Mouse (Mus musculus): ENCODE data around the gene Podn. TPM values are rescaled to one million over a fixed set of nuclear protein-coding genes. Genes with fewer than 3 reads are reported as not detected.
"Not testable (repeated sequence)": the region's sequence is repeated elsewhere in the genome, so short reads cannot be mapped to it uniquely, and the experiment has no call there.

The Podn gene
- polyA plus RNA-seq, 1 experiment from 2014 or later = 2.4 TPM

GRCm38 (mm10) chr4:108079762-108080161, 16.5 kb downstream of the Podn start:
- POLR2A ChIA-PET = no interaction called here
- DNase-seq (ENCODE audit: low read depth, low spot score) (no peak), ATAC-seq (no peak)
- CTCF ChIA-PET = no interaction called here
- in situ Hi-C loops (cut with MboI; ENCODE audit: low pct_unique_long_range_greater_than_20kb) = no loop called here
- H3K27me3 ChIP-seq = no peaks in the 10 kb centered on the region
- TF ChIP-seq CTCF (IDR thresholded peaks at IDR 0.05) = no peak

- in situ Hi-C loops (cut with MboI; ENCODE audit: low pct_unique_long_range_greater_than_20kb); POLR2A ChIA-PET: not testable (repeated sequence)
Measured at GRCm38 (mm10) chr4:108079191-108079590, 17.1 kb downstream of the Podn start.

GRCm38 (mm10) chr4:108077224-108077955, 18.9 kb downstream of the Podn start:
- DNase-seq (ENCODE audit: low read depth, low spot score) = no peak
- ChIA-PET CTCF (no interaction called here), POLR2A (no interaction called here)
- H3K27me3 ChIP-seq = no peaks in the 10 kb centered on the region
- in situ Hi-C loops (cut with MboI; ENCODE audit: low pct_unique_long_range_greater_than_20kb) = no loop called here
- ATAC-seq = no peak
- TF ChIP-seq CTCF (IDR thresholded peaks at IDR 0.05) = no peak

More at GRCm38 (mm10) chr4:108079191-108079590, 17.1 kb downstream of the Podn start:
- CTCF ChIA-PET; DNase-seq (ENCODE audit: low read depth, low spot score); H3K27me3 ChIP-seq; ATAC-seq: not testable (repeated sequence)

GRCm38 (mm10) chr4:108074204-108074823, 21.9 kb downstream of the Podn start:
- no peaks in the 10 kb centered on the region for H3K27me3 ChIP-seq
- in situ Hi-C loops (cut with MboI; ENCODE audit: low pct_unique_long_range_greater_than_20kb) = no loop called here
- CTCF ChIA-PET = no interaction called here
- no peak for TF ChIP-seq CTCF (IDR thresholded peaks at IDR 0.05)
- DNase-seq (ENCODE audit: low read depth, low spot score) (no peak), ATAC-seq (no peak)
- POLR2A ChIA-PET = no interaction called here

GRCm38 (mm10) chr4:108072086-108072485, 24.2 kb downstream of the Podn start:
- H3K27me3 ChIP-seq = no peaks in the 10 kb centered on the region
- in situ Hi-C loops (cut with MboI; ENCODE audit: low pct_unique_long_range_greater_than_20kb) = no loop called here
- no peak for TF ChIP-seq CTCF (IDR thresholded peaks at IDR 0.05)
- CTCF ChIA-PET = interaction anchor here (0.6 kb wide), 1 partner anchor 135 kb away, joined by 3 read pairs; no protein-coding TSS in a partner anchor
- POLR2A ChIA-PET = interaction anchor here (1.0 kb wide), 1 partner anchor 14 kb away, joined by 3 read pairs; no protein-coding TSS in a partner anchor
- DNase-seq (ENCODE audit: low read depth, low spot score) (no peak), ATAC-seq (no peak)

DNA sequence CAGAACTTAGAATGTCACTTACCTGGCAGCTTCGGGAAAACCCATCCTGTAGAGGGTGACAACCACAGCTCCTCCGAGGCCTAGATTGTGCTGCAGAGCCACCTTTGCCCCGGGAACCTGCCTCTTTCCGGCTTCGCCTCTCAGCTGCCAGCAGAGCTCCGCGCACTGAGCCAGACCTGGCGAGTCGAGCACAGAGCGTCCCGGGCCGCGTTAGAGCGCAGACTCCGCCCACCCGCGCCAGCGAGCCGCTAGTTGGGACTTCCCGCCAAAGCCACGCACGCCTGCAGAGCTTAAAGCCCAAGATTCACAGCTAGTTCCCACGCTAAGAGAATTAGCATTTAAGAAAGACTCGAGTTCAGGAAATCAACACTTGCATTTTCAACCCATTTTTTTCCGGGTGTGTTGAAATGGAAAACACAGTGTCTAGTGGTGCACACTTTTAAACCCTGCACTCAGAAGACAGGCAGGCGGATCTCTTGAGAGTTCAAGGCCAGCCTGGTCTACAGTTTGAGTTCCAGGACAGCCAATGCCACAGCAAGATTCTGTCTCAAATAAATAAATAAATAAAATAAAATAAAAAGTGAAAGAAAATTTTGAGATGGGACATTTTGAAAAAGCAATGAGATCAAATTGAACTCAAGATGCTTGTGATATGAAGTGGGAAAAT, 24.9 kb downstream of the Podn start:
- TF ChIP-seq CTCF (IDR thresholded peaks at IDR 0.05) = no peak
- H3K27me3 ChIP-seq = no peaks in the 10 kb centered on the region
- in situ Hi-C loops (cut with MboI; ENCODE audit: low pct_unique_long_range_greater_than_20kb) = no loop called here
- DNase-seq (ENCODE audit: low read depth, low spot score) = peak; percentile 58
- ChIA-PET CTCF (no interaction called here), POLR2A (interaction anchor here (1.0 kb wide), 1 partner anchor 13 kb away, joined by 3 read pairs; no protein-coding TSS in a partner anchor)
- ATAC-seq = peak; percentile 51

GRCm38 (mm10) chr4:108070723-108071122, 25.5 kb downstream of the Podn start:
- POLR2A ChIA-PET = no interaction called here
- no peaks in the 10 kb centered on the region for H3K27me3 ChIP-seq
- no peak for DNase-seq (ENCODE audit: low read depth, low spot score)
- ATAC-seq = no peak
- in situ Hi-C loops (cut with MboI; ENCODE audit: low pct_unique_long_range_greater_than_20kb) = no loop called here
- CTCF ChIA-PET = interaction anchor here (1.9 kb wide), 1 partner anchor 133 kb away, joined by 6 read pairs; no protein-coding TSS in a partner anchor
- TF ChIP-seq CTCF (IDR thresholded peaks at IDR 0.05) = no peak

GRCm38 (mm10) chr4:108070286-108070685, 26.0 kb downstream of the Podn start:
- no peaks in the 10 kb centered on the region for H3K27me3 ChIP-seq
- ATAC-seq (no peak), DNase-seq (ENCODE audit: low read depth, low spot score) (no peak)
- in situ Hi-C loops (cut with MboI; ENCODE audit: low pct_unique_long_range_greater_than_20kb) = no loop called here
- TF ChIP-seq CTCF (IDR thresholded peaks at IDR 0.05) = no peak
- CTCF ChIA-PET = interaction anchor here (1.9 kb wide), 1 partner anchor 133 kb away, joined by 6 read pairs; no protein-coding TSS in a partner anchor
- POLR2A ChIA-PET = interaction anchor here (1.2 kb wide), 1 partner anchor 18 kb away, joined by 3 read pairs; no protein-coding TSS in a partner anchor

GRCm38 (mm10) chr4:108068081-108068480, 28.2 kb downstream of the Podn start:
- CTCF ChIA-PET = no interaction called here
- in situ Hi-C loops (cut with MboI; ENCODE audit: low pct_unique_long_range_greater_than_20kb) = no loop called here
- no peaks in the 10 kb centered on the region for H3K27me3 ChIP-seq
- no peak for TF ChIP-seq CTCF (IDR thresholded peaks at IDR 0.05)
- DNase-seq (ENCODE audit: low read depth, low spot score) = no peak
- ATAC-seq = no peak
- POLR2A ChIA-PET = no interaction called here

DNA sequence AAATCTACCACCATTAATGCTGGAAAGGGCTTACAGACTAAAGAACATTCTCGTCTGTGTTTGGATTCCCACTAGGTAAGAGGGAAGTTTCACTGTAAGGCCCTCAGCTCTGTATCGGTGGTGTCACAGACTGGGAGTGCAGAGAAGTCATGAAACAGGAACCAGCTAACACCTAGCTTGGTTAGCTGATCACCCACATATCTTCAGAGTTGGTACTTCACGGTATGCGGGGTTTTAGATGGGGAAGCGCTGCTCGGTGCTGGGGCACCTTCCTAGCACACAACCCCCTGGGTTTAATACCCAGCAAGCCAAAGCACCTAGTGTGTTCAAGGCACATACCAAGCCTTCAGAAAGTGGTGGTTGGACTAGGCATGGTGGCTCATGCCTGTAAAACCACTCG, 29.0 kb downstream of the Podn start:
- CTCF ChIA-PET = no interaction called here
- TF ChIP-seq CTCF (IDR thresholded peaks at IDR 0.05) = no peak
- no peak for DNase-seq (ENCODE audit: low read depth, low spot score)
- H3K27me3 ChIP-seq = no peaks in the 10 kb centered on the region
- in situ Hi-C loops (cut with MboI; ENCODE audit: low pct_unique_long_range_greater_than_20kb) = no loop called here
- POLR2A ChIA-PET = no interaction called here
- ATAC-seq = no peak

- ATAC-seq (no peak), DNase-seq (ENCODE audit: low read depth, low spot score) (no peak)
- ChIA-PET CTCF (no interaction called here), POLR2A (no interaction called here)
- H3K27me3 ChIP-seq = no peaks in the 10 kb centered on the region
- in situ Hi-C loops (cut with MboI; ENCODE audit: low pct_unique_long_range_greater_than_20kb) = no loop called here
- TF ChIP-seq CTCF (IDR thresholded peaks at IDR 0.05) = no peak
Measured at GRCm38 (mm10) chr4:108066569-108066968, 29.7 kb downstream of the Podn start.
